Mouse (Mus musculus): Measurements from ENCODE around the gene Epb42. TPM values are rescaled to one million over a fixed set of nuclear protein-coding genes. Genes with fewer than 3 reads are reported as not detected.
A peak's percentile ranks its signal among the peaks of the same experiment; 100 is the strongest.
"Not testable (repeated sequence)": the region's sequence is repeated elsewhere in the genome, so short reads cannot be mapped to it uniquely, and the experiment has no call there.

The Epb42 gene
- polyA plus RNA-seq, 1 experiment from 2014 or later = 6.8 TPM

DNA sequence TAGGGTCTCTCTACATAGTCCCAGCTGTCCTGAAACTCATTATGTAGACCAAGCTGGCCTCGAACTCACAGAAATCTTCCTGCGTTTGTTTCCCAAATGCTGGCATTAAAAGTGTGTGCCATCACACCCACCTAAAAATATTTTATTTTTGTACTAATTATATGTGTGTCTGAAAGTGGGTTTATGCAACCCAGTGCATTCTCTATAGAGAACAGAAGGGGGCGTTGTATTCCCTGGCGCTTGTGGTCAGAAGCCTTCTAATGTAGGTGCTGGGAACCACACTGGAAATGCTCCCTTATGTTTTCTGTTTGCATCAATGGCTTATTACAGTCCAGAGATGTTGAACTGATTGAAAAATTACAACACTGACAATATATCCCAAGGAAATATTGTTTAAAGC is 60.6 kb downstream of the Epb42 start:
- no peak overlapping the region for H3K9ac ChIP-seq
- no peaks in the 10 kb centered on the region for H3K36me3 ChIP-seq
- H3K27me3 ChIP-seq = peaks cover 6% of the 10 kb centered on the region; the same call in 1 of the 2 replicates
- H3K27ac ChIP-seq = no peak overlapping the region
- no peaks in the 10 kb centered on the region for H3K4me1 ChIP-seq
- ATAC-seq (ENCODE audit: low FRiP score) = no peak
- 51% methylated on average over 4 of the region's 4 CpGs for WGBS
- peak overlapping the region; percentile 89 for H3K4me2 ChIP-seq (replicated peaks)
- no peak overlapping the region for H3K4me3 ChIP-seq
- H3K9me3 ChIP-seq (replicated peaks) = no peaks in the 10 kb centered on the region

DNA sequence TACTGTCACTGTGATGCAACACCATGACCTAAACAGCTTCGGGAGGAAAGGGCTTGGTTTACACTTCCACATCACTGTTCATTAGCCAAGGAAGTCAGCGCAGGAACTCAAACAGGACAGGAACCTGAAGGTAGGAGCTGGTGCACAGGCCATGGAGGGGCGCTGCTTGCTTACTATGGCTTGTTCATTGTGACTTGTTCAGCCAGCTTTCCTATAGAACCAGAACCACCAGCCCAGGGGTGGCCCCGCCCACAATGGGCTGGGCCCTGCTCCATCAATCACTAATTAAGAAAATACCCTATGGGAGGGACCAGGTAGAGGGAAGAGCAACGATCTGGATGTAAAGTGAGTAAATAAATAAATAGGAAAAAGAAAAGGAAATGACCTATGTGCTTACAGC is 63.9 kb downstream of the Epb42 start:
- Histone ChIP-seq H3K4me2 (replicated peaks) (no peak overlapping the region), H3K9me3 (replicated peaks) (no peaks in the 10 kb centered on the region), H3K27ac (no peak overlapping the region), H3K36me3 (no peaks in the 10 kb centered on the region), H3K27me3 (peaks cover 6% of the 10 kb centered on the region; the same call in 1 of the 2 replicates), H3K9ac (no peak overlapping the region), H3K4me3 (no peak overlapping the region), H3K4me1 (peaks cover 7% of the 10 kb centered on the region)
- no peak for ATAC-seq (ENCODE audit: low FRiP score)
- 23% methylated on average over 5 of the region's 5 CpGs for WGBS

DNA sequence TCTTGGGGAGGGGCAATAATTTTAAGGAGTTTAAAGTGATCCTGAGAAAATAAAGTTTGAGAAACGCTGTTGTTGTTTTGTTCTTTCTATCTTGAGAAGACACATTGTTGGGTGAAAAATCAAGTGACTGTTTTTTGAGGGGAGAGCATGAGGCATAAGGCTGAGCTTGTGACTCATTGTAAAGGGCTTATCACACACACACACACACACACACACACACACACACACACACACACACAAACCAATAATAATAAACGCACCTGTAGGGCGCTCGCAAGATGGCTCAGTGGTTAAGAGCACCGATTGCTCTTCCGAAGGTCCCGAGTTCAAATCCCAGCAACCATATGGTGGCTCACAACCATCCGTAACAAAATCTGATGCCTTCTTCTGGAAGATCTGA is 64.6 kb downstream of the Epb42 start:
- ATAC-seq (ENCODE audit: low FRiP score); H3K4me3 ChIP-seq; H3K9ac ChIP-seq; H3K4me2 ChIP-seq (replicated peaks); H3K27me3 ChIP-seq; H3K4me1 ChIP-seq; H3K27ac ChIP-seq; H3K9me3 ChIP-seq (replicated peaks); H3K36me3 ChIP-seq: not testable (repeated sequence)
- WGBS = 95% methylated on average over 8 of the region's 8 CpGs

DNA sequence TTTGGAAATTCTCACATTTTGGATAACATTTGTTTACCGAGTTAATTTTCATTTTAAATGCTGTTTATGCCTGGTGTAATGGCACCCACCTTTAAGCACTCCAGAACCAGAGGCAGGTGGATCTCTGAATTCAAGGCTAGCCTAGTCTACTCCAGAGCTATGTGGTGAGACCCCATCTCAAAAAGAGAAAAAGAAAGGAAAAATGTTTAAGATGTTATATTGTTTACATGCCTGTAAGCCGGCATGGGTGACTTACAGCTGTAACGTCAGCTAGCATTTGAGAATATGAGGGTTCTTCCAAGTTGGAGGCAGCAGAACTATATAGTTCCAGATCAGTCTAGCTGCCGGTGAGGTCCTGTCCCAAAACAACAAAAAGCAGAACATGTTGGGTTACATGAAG is 65.1 kb downstream of the Epb42 start:
- WGBS = 91% methylated on average over 4 of the region's 4 CpGs
- no peak overlapping the region for H3K4me2 ChIP-seq (replicated peaks)
- peaks cover 7% of the 10 kb centered on the region for H3K4me1 ChIP-seq
- H3K9me3 ChIP-seq (replicated peaks) = no peaks in the 10 kb centered on the region
- no peak for ATAC-seq (ENCODE audit: low FRiP score)
- no peak overlapping the region for H3K4me3 ChIP-seq
- no peak overlapping the region for H3K9ac ChIP-seq
- peaks cover 6% of the 10 kb centered on the region; the same call in 1 of the 2 replicates for H3K27me3 ChIP-seq
- H3K27ac ChIP-seq = no peak overlapping the region
- no peaks in the 10 kb centered on the region for H3K36me3 ChIP-seq

DNA sequence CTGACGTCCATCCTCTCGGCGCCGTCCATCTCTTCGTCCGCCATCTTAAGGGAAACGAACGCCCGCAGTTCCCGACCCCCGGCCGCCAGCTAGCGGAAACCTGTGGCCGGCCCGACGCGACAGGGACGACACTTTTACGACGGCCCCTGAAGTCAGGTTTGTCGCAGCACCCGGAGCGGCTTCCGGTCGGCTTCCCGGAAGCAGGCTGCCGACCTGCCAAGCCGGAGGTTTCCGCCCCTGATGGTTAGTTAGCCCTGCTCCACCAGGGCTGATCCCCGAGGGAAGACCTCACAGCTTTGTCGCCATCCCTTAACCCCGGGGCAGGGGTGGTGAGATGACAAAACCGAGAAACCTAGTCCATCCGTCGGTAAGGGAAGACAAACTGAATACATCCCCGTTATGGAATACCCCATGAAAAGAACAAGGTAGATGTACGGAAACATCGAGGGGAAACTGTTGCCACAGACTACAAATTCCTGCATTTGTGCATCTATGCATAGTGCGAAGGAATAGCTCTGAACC is 66.3 kb downstream of the Epb42 start, which contains the start of gene Ubr1:
Gene Ubr1 (minus strand): TSS at position 157 of the 522 bp plus-strand sequence.
- peaks cover 7% of the 10 kb centered on the region for H3K4me1 ChIP-seq
- peak within 1 kb of the TSS; percentile 72 for H3K4me2 ChIP-seq (replicated peaks)
- H3K27ac ChIP-seq = peak within 1 kb of the TSS; percentile 86
- 0 out of 2 replicates have a peak, but pooled peaks cover 4% of the 10 kb centered on the region for H3K36me3 ChIP-seq
- peak within 1 kb of the TSS; percentile 80 for H3K9ac ChIP-seq
- WGBS = under 1% methylated on average over 39 of the region's 39 CpGs
- H3K27me3 ChIP-seq = peaks cover 6% of the 10 kb centered on the region; the same call in 1 of the 2 replicates
- peak; percentile 88 for ATAC-seq (ENCODE audit: low FRiP score)
- peak within 1 kb of the TSS; percentile 80 for H3K4me3 ChIP-seq
- H3K9me3 ChIP-seq (replicated peaks) = no peaks in the 10 kb centered on the region

DNA sequence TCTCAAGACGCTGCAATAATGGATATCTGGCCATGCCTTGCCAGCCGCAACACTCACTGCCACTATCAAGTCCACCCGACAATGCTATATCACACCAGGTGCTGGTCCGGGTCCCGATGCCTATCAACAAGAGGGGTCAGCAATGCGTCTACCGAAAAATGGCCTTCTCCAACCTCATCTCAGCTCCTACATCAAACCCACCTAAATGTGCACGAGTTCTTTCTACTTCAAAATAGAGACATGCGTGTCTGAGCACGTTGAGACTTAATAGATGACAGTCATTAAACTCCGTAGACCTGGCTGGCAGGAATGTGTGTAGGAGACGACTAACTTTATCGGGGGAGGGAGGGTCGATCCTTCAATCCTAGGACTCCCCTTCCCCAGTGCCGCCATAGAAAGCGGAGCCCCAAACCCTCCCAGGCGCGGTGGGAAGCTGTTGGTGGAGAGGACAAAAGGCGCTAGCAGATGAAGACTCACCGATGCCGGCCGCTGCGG is 66.8 kb downstream of the Epb42 start:
- Histone ChIP-seq H3K4me1 (peaks cover 7% of the 10 kb centered on the region), H3K9ac (peak overlapping the region; percentile 80), H3K36me3 (0 out of 2 replicates have a peak, but pooled peaks cover 4% of the 10 kb centered on the region), H3K9me3 (replicated peaks) (no peaks in the 10 kb centered on the region), H3K4me2 (replicated peaks) (peak overlapping the region; percentile 72), H3K4me3 (peak overlapping the region; percentile 80), H3K27ac (peak overlapping the region; percentile 86), H3K27me3 (peaks cover 6% of the 10 kb centered on the region; the same call in 1 of the 2 replicates)
- under 1% methylated on average over 23 of the region's 23 CpGs for WGBS
- ATAC-seq (ENCODE audit: low FRiP score) = peak; percentile 81; the same call in 1 of the 2 replicates

Small RNA genes lying within 50 kb of the gene (microRNA-seq; reads per million reads assigned to microRNA genes)
- not detected for gene Gm44325

Other genes with a start within 250 kb of the Epb42 start
- 11.1 TPM in 2 replicates for gene Cdan1, start 186.9 kb downstream of the Epb42 start, polyA plus RNA-seq (2016; fragmentation: Nextera tagmentation; extraction: Ambion mirVana)
- 14.0 and 15.2 TPM in 2 replicates for gene Ttbk2, start 186.5 kb downstream of the Epb42 start, polyA plus RNA-seq (2016; fragmentation: Nextera tagmentation; extraction: Ambion mirVana)
- 28.6 and 33.4 TPM in 2 replicates for gene Ubr1, start 66.4 kb downstream of the Epb42 start, polyA plus RNA-seq (2016; fragmentation: Nextera tagmentation; extraction: Ambion mirVana)
- gene Tmem62, start 60.1 kb downstream of the Epb42 start, polyA plus RNA-seq (2016; fragmentation: Nextera tagmentation; extraction: Ambion mirVana) = 6.2 and 6.3 TPM in 2 replicates
- 59.1 and 61.0 TPM in 2 replicates for gene Ccndbp1, start 28.7 kb downstream of the Epb42 start, polyA plus RNA-seq (2016; fragmentation: Nextera tagmentation; extraction: Ambion mirVana)
- gene Tgm5, start 48.8 kb upstream of the Epb42 start, polyA plus RNA-seq (2016; fragmentation: Nextera tagmentation; extraction: Ambion mirVana) = not detected in 2 replicates
- gene Tgm7, start 72.7 kb upstream of the Epb42 start, polyA plus RNA-seq (2016; fragmentation: Nextera tagmentation; extraction: Ambion mirVana) = not detected in 2 replicates
- gene Adal, start 103.4 kb upstream of the Epb42 start, polyA plus RNA-seq (2016; fragmentation: Nextera tagmentation; extraction: Ambion mirVana) = 29.2 and 29.6 TPM in 2 replicates
- 22.3 and 24.7 TPM in 2 replicates for gene Lcmt2, start 103.6 kb upstream of the Epb42 start, polyA plus RNA-seq (2016; fragmentation: Nextera tagmentation; extraction: Ambion mirVana)
- 70.0 and 74.5 TPM in 2 replicates for gene Tubgcp4, start 133.6 kb upstream of the Epb42 start, polyA plus RNA-seq (2016; fragmentation: Nextera tagmentation; extraction: Ambion mirVana)
- 11.5 and 13.6 TPM in 2 replicates for gene Zscan29, start 134.1 kb upstream of the Epb42 start, polyA plus RNA-seq (2016; fragmentation: Nextera tagmentation; extraction: Ambion mirVana)
- 207 and 211 TPM in 2 replicates for gene Trp53bp1, start 234.3 kb upstream of the Epb42 start, polyA plus RNA-seq (2016; fragmentation: Nextera tagmentation; extraction: Ambion mirVana)

Measured in hindbrain, embryonic 12.5 days (tissue).